Mouse (Mus musculus) small intestine, adult 2 months (tissue): ENCODE measurements around the gene Inpp5e. TPM values are rescaled to one million over a fixed set of nuclear protein-coding genes. Genes with fewer than 3 reads are reported as not detected.

Experiments
- H3K27ac ChIP-seq: fragments of 200-500 bp; 2 replicates; pipeline ENCODE4 v1.5.1; 2012; ENCODE audit warnings: low read depth, low read length, control low read depth, inconsistent platforms; ENCODE audit not compliant: insufficient read depth
- H3K27me3 ChIP-seq: fragments of 200-500 bp; 2 replicates; pipeline ENCODE4 v1.6.1; 2012; ENCODE audit warnings: mild to moderate bottlenecking, moderate library complexity, low read length, inconsistent platforms; ENCODE audit not compliant: control insufficient read depth, insufficient read depth
- H3K36me3 ChIP-seq: fragments of 200-500 bp; 2 replicates; pipeline ENCODE4 v1.6.1; 2012; ENCODE audit warnings: mild to moderate bottlenecking, low read length, control low read depth, inconsistent platforms; ENCODE audit not compliant: control insufficient read depth, insufficient read depth
- H3K4me1 ChIP-seq: fragments of 200-500 bp; 2 replicates; pipeline ENCODE4 v1.6.1; 2012; ENCODE audit warnings: low read length, inconsistent platforms, mixed read lengths; ENCODE audit not compliant: control insufficient read depth, insufficient read depth, insufficient read length
- H3K4me3 ChIP-seq: fragments of 200-500 bp; 2 replicates; pipeline ENCODE4 v1.5.1; 2012; ENCODE audit warnings: low read depth, mild to moderate bottlenecking, control low read depth, inconsistent platforms, low read length, moderate library complexity
- CTCF ChIP-seq: fragments of 200-500 bp; IDR thresholded peaks from 2 replicates; pipeline ENCODE4 v1.5.1; 2012; ENCODE audit warnings: low read depth, mild to moderate bottlenecking, control low read depth, inconsistent platforms, low read length, moderate library complexity, mixed read lengths; ENCODE audit not compliant: insufficient replicate concordance, insufficient read length; ENCODE audit errors: extremely low read depth
- POLR2A ChIP-seq: fragments of 200-500 bp; IDR thresholded peaks from 2 replicates; pipeline ENCODE4 v1.6.1; 2012; ENCODE audit warnings: low read depth, mild to moderate bottlenecking, control low read depth, inconsistent platforms, low read length, moderate library complexity
- WGBS: fragments of 180-500 bp; shearing (Covaris S2); methylation state at CpG from one replicate; pipeline ENCODE4 v1.1.7; 2018; 5-methylcytosine and 5-hydroxymethylcytosine counted together
- polyA plus RNA-seq: library from polyadenylated mRNA; depleted of rRNA; stranded (reverse); fragments of >200 nt; gene quantifications from 2 replicates; pipeline ENCODE4 v1.2.3, GENCODE M21; 2012

The Inpp5e gene
- polyA plus RNA-seq, 1 experiment, result 17.4 TPM

DNA sequence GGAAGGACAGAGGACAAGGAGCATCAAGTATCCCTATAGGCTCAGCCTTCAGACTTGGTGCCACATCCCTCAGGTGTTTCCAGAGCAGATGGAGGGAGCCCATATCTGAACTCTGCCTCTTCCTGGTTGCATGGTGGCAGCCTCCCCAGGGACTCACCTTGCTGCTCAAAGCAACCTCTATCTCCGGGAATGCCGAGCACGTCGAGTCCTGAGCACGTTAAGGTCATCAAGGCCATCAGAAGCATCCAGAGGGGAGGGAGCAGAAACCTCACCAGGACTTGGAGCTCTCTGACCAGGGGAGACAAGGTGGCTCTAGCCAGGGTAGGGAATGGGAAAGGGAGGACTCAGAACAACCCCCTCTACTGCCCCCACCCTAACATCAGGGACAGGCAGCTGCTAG, 45.5 kb downstream of the Inpp5e start:
- H3K27me3 ChIP-seq, result no peaks in the 10 kb centered on the region
- no peak overlapping the region for H3K4me3 ChIP-seq
- peaks cover 27% of the 10 kb centered on the region for H3K36me3 ChIP-seq
- no peak overlapping the region for H3K27ac ChIP-seq
- TF ChIP-seq CTCF (no peak), POLR2A (no peak)
- H3K4me1 ChIP-seq, result peaks cover 11% of the 10 kb centered on the region
- 81% methylated on average over 5 of the region's 5 CpGs for WGBS

DNA sequence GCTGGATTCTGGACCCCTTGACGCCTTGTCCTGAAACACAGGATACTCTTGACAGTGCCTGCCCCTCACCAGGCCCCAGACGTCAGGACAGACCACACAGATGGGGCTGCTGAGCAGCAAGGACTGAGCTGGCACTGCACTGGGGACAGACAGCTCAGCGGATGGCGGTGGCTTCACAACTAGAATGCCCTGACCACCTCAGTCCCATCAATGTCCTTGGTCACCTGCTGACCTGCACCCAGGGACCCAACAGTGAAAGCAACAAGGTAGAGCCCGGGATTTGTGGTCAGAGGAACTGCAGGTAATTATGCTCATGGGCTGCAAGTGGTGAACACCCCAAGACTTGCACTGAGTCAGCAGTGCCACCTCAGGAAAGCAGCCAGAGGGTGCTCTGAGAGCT, 46.0 kb downstream of the Inpp5e start:
- Histone ChIP-seq H3K4me3 (no peak overlapping the region), H3K36me3 (peaks cover 23% of the 10 kb centered on the region), H3K4me1 (peaks cover 11% of the 10 kb centered on the region), H3K27me3 (no peaks in the 10 kb centered on the region), H3K27ac (no peak overlapping the region)
- no peak for TF ChIP-seq POLR2A
- TF ChIP-seq CTCF, result no peak
- WGBS, result 92% methylated on average over 5 of the region's 5 CpGs

DNA sequence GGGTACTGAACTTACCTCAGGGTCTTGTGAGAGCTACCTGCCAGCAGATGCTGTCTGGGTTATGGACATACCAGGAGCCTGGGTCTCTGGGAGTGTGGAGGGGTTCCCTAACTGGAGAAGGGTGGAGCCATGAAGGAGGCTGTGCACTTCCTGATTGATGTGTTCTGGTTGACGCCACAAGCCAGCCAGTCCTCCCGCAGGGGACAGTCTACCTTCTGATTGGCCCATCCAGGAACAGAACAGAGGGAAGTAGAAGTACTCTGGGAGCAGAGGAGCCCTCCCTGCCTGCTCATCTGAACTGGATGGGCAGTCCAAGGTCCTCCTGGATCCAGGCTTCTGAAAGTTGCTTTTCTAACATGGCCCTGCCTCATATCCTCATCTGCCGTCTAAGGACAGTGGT, 48.2 kb downstream of the Inpp5e start, which contains the start of gene Card9:
Gene Card9 (minus strand): TSS at position 147 of the 400 bp plus-strand sequence.
- Histone ChIP-seq H3K4me3 (peak within 1 kb of the TSS; percentile 32), H3K4me1 (peaks cover 11% of the 10 kb centered on the region), H3K27ac (no peak within 1 kb of the TSS), H3K36me3 (peaks cover 6% of the 10 kb centered on the region; the same call in 1 of the 2 replicates), H3K27me3 (no peaks in the 10 kb centered on the region)
- 26% methylated on average over 3 of the region's 3 CpGs for WGBS
- no peak for TF ChIP-seq POLR2A
- TF ChIP-seq CTCF, result no peak

DNA sequence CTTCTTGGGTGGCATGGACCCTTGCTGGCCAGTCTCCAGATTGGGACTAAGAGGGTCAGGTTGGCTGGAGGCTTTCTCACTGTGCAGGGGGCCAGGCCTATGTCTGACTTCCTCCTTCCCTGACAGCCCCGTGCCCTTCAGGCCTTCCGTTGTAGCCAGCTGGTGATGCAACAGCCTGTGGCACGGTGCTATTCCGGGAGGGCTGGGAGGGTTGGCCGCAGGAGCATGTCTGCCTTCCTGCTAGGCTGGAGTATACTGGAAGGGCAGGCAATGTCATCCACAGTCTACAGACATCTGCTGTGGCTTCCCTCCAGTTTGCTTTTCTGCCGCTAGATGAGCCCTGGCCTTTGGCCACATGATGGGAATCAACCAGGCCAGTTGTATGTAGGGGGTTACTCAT, 49.0 kb downstream of the Inpp5e start:
- H3K27ac ChIP-seq, result no peak overlapping the region

DNA sequence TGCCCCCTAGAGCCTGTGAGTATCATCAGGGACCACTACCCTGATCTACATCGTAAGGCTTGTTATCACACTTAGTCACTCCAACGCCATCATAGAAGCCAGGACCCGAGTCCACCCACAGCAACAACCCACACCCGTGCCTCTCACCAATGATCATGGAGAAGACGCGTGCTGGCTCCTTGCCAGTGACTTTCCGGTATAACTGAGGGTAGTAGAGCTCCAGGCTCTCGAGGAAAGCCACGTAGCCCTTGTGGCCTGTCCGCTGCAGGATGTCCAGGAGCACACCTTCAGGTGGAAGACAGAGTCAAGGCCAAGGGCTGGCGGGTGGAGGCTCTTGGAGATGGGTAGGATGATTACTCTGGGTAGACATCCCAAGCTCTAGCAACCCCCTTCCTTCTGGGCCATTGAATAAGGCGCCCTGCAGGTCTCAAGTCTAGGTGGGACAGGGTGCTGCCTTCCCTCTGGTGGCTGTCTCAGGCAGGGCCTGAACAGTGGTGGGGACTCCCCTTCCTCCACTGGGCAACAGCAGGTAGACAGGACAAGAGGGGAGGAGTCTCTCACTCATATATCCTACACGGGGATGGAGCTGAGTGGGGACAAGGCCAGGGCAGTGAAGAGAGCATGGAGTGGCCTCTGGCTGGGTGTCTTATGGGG, 50.2 kb downstream of the Inpp5e start:
- no peak for TF ChIP-seq POLR2A
- no peak for TF ChIP-seq CTCF
- Histone ChIP-seq H3K36me3 (no peaks in the 10 kb centered on the region), H3K27me3 (no peaks in the 10 kb centered on the region), H3K27ac (no peak overlapping the region), H3K4me1 (peaks cover 11% of the 10 kb centered on the region), H3K4me3 (no peak overlapping the region)
- WGBS, result 81% methylated on average over 13 of the region's 13 CpGs

More for the DNA sequence above, 49.0 kb downstream of the Inpp5e start:
- Histone ChIP-seq H3K4me3 (peak overlapping the region; percentile 32), H3K27me3 (no peaks in the 10 kb centered on the region), H3K36me3 (peaks cover 2% of the 10 kb centered on the region; the same call in 1 of the 2 replicates), H3K4me1 (peaks cover 11% of the 10 kb centered on the region)
- 68% methylated on average over 6 of the region's 6 CpGs for WGBS
- TF ChIP-seq POLR2A (no peak), CTCF (no peak)

DNA sequence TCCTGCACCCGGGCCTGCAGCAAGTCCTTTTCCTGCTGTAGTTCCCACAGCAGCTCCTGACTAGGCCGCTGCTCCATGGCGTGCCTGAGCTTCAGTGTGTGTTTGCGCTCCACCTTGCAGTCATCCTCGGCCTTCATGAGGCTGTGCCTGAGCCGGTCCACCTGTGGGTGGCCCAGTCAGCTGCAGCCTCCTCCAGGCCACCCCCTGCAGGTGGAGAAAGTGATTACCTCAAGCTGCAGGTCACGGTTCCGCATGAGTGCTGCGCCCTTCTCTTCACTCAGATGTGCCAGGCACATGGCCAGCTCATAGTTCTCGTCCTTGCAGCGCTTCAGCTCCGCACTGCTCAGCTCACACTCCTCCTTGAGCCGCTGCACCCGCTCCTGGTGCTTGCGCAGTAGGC, 51.5 kb downstream of the Inpp5e start:
- TF ChIP-seq POLR2A, result no peak
- TF ChIP-seq CTCF, result peak; percentile 22; the same call in 1 of the 2 replicates
- WGBS, result 52% methylated on average over 15 of the region's 15 CpGs
- Histone ChIP-seq H3K27me3 (no peaks in the 10 kb centered on the region), H3K4me3 (no peak overlapping the region), H3K27ac (no peak overlapping the region), H3K4me1 (peaks cover 14% of the 10 kb centered on the region), H3K36me3 (no peaks in the 10 kb centered on the region)

DNA sequence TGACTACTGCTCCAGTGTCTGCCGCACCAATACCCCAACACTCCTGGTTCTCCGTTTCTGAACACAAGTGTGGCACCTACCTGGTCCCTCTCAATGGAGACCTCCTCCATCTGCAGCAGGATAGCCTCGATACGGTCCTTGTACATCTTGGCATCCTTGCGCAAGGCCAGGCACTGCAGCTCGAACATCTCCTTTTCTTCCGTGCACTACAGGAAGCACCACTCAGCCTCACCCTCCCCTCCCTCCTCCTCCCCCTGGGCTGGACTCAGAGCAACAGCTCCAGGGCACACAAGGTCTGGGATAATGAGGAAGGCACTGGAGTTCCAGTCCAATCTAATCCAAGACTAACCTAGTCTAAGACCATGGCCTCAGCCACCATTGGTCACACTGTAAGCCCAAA, 52.3 kb downstream of the Inpp5e start:
- Histone ChIP-seq H3K27ac (no peak overlapping the region), H3K4me1 (peaks cover 16% of the 10 kb centered on the region), H3K4me3 (no peak overlapping the region), H3K27me3 (no peaks in the 10 kb centered on the region), H3K36me3 (no peaks in the 10 kb centered on the region)
- TF ChIP-seq CTCF, result no peak
- WGBS, result 73% methylated on average over 7 of the region's 7 CpGs
